Mouse (Mus musculus): ENCODE measurements around the gene Safb2. TPM values are rescaled to one million over a fixed set of nuclear protein-coding genes. Genes with fewer than 3 reads are reported as not detected.

Gene Safb2
- polyA plus RNA-seq, 1 experiment from 2014 or later: 28.8 TPM

DNA sequence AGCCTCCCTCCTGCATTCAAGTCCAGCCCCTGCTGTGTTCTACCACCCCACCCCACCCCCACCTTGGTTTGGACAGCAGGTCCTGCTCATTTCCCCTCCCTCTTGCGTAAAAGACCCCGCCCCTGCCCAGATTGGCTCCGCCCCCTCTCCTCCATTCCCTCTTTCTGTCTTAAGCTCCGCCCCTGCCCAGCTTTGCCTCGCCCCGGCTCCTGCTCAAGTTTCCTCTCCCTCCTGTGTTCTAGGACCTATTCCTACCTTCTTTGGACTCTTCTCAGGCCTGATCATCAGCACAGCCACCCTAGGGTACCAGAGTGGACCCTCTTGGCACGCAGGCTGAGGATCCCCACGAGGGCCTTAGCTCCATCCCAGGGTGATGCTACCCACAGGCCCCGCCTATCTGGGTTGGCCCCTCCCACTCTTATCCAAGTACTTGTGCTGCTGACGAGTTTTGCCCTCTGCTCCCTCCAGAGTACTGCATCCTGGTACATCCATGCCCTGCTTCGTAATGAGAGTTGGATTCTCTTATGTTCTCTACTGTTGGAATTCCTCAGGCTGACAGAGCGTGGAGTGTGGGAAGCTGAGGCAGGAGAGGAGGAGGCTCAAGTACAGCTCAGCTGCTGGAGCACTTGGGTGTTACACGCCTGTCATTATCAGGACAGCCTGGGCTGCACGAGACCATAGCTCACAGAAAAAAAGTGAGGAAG, 27.6 kb upstream of the Safb2 start:
- Histone ChIP-seq H3K4me3 (ENCODE audit: low read depth, low read length) (no peak overlapping the region), H3K4me1 (replicated peaks; ENCODE audit: control insufficient read depth, insufficient read depth) (peaks cover 4% of the 10 kb centered on the region; the same call in 1 of the 2 replicates), H3K27ac (replicated peaks) (no peak overlapping the region), H3K9me3 (ENCODE audit: control insufficient read depth, low read length) (no peaks in the 10 kb centered on the region), H3K4me2 (replicated peaks; ENCODE audit: low read depth) (no peak overlapping the region), H3K9ac (ENCODE audit: low read length) (no peak overlapping the region), H3K27me3 (ENCODE audit: control insufficient read depth, insufficient read depth, low read length) (no peaks in the 10 kb centered on the region), H3K36me3 (ENCODE audit: control insufficient read depth, insufficient read depth, low read length) (peaks cover 9% of the 10 kb centered on the region; the same call in 1 of the 2 replicates)
- TF ChIP-seq CTCF (IDR thresholded peaks at IDR 0.05; ENCODE audit: low read depth): no peak
- no peak for TF ChIP-seq EP300 (optimal IDR thresholded peaks at IDR 0.05)
- peak; percentile 19; the same call in 1 of the 2 replicates for ATAC-seq (ENCODE audit: low FRiP score, low TSS enrichment)
- 23% methylated on average over 12 of the region's 14 CpGs for WGBS
- DNase-seq (ENCODE audit: low spot score): peak; percentile 82

DNA sequence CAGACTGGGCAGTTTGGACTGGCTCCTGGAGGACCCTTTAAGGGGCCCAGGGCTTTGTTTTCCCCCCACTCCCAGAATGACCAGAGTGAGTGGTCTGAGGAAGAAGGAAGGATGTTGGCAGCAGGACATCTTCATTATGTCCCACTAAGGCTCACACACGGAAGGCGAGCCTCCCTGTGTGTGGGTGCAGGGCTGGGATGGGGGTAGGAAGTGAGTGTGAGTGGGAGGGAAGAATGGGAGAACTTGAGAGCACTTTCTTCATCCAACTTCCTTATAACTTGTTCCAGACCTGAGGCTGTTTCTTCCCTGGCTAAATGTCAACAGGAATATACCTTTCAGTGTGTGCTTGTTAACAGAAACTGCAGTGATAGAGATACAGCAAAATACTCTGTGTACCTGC, 26.9 kb upstream of the Safb2 start:
- Histone ChIP-seq H3K27me3 (ENCODE audit: control insufficient read depth, insufficient read depth, low read length) (no peaks in the 10 kb centered on the region), H3K9ac (ENCODE audit: low read length) (no peak overlapping the region), H3K4me2 (replicated peaks; ENCODE audit: low read depth) (no peak overlapping the region), H3K9me3 (ENCODE audit: control insufficient read depth, low read length) (no peaks in the 10 kb centered on the region), H3K4me1 (replicated peaks; ENCODE audit: control insufficient read depth, insufficient read depth) (peaks cover 4% of the 10 kb centered on the region; the same call in 1 of the 2 replicates), H3K36me3 (ENCODE audit: control insufficient read depth, insufficient read depth, low read length) (peaks cover 9% of the 10 kb centered on the region; the same call in 1 of the 2 replicates), H3K27ac (replicated peaks) (no peak overlapping the region), H3K4me3 (ENCODE audit: low read depth, low read length) (no peak overlapping the region)
- DNase-seq (ENCODE audit: low spot score) (no peak), ATAC-seq (ENCODE audit: low FRiP score, low TSS enrichment) (no peak)
- TF ChIP-seq EP300 (optimal IDR thresholded peaks at IDR 0.05): no peak
- TF ChIP-seq CTCF (IDR thresholded peaks at IDR 0.05; ENCODE audit: low read depth): no peak
- 71% methylated on average over 2 of the region's 2 CpGs for WGBS

DNA sequence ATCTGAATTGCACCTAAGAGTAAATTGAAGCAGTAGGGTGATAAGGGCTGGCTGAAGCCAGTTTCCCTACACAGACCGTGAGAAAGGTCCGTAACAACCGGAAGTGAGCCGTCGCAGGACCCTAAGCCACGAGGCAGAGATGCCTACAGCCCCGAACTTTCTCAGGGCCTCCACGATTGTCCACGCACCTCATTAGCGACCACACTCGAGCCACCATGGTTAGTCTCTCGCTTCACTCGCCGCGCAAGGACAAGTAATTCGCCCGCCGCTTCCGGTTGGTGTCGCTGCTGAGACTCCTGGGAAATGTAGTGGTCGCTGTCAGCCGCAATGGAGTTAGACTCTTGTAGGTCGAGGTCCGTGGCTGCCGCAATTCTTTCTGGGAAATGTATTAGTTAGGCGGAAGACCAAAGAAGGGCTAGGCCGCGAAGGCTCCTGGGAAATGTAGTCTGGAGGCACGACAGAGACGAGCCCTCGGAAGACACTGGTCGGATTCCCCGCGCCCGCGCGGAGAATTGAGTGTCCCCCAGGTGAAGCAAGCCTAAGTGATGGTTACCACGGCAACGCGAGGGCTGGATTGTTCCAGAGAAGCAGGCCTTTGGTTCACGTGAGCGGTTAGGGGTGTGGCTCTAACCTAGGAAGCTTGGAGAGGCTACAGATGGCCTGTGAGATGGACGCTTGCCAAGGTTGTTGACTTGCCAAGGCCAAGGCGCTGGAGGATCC, 25.2 kb upstream of the Safb2 start, which contains the start of gene 2410015M20Rik:
TSS of gene 2410015M20Rik (minus strand) at position 320 of the 720 bp plus-strand sequence.
- under 1% methylated on average over 44 of the region's 44 CpGs for WGBS
- H3K9me3 ChIP-seq (ENCODE audit: control insufficient read depth, low read length): no peaks in the 10 kb centered on the region
- H3K4me2 ChIP-seq (replicated peaks; ENCODE audit: low read depth): peak within 1 kb of the TSS; percentile 76
- peaks cover 15% of the 10 kb centered on the region for H3K36me3 ChIP-seq (ENCODE audit: control insufficient read depth, insufficient read depth, low read length)
- no peak for TF ChIP-seq EP300 (optimal IDR thresholded peaks at IDR 0.05)
- TF ChIP-seq CTCF (IDR thresholded peaks at IDR 0.05; ENCODE audit: low read depth): peak; percentile 81
- peaks cover 4% of the 10 kb centered on the region; the same call in 1 of the 2 replicates for H3K4me1 ChIP-seq (replicated peaks; ENCODE audit: control insufficient read depth, insufficient read depth)
- peak within 1 kb of the TSS; percentile 65 for H3K4me3 ChIP-seq (ENCODE audit: low read depth, low read length)
- H3K27ac ChIP-seq (replicated peaks): peak within 1 kb of the TSS; percentile 87
- peak; percentile 94 for DNase-seq (ENCODE audit: low spot score)
- no peaks in the 10 kb centered on the region for H3K27me3 ChIP-seq (ENCODE audit: control insufficient read depth, insufficient read depth, low read length)
- peak within 1 kb of the TSS; percentile 80 for H3K9ac ChIP-seq (ENCODE audit: low read length)
- peak; percentile 86 for ATAC-seq (ENCODE audit: low FRiP score, low TSS enrichment)

DNA sequence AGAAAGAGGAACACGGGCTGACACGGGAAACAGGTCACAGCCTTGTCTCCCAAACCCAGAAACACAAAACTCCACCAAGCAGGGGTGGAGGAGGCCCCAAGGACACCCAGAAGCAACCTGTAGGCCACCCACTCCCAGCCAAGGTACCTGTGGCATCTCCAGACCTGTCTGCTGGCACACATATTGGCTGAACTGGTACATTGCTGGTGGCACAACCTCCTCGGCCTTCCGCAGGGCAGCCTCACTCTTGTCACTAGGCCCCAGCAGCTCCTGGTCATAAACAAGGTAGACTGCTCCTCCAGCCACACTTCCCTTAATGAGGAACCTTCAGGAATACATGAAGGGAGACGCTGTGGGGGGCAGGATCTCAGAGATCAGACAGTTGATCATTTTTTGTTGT, 24.3 kb upstream of the Safb2 start:
- TF ChIP-seq EP300 (optimal IDR thresholded peaks at IDR 0.05) (no peak), CTCF (IDR thresholded peaks at IDR 0.05; ENCODE audit: low read depth) (no peak)
- no peaks in the 10 kb centered on the region for H3K27me3 ChIP-seq (ENCODE audit: control insufficient read depth, insufficient read depth, low read length)
- peak overlapping the region; percentile 76 for H3K4me2 ChIP-seq (replicated peaks; ENCODE audit: low read depth)
- no peaks in the 10 kb centered on the region for H3K9me3 ChIP-seq (ENCODE audit: control insufficient read depth, low read length)
- H3K4me1 ChIP-seq (replicated peaks; ENCODE audit: control insufficient read depth, insufficient read depth): peaks cover 4% of the 10 kb centered on the region; the same call in 1 of the 2 replicates
- peak overlapping the region; percentile 80 for H3K9ac ChIP-seq (ENCODE audit: low read length)
- peaks cover 21% of the 10 kb centered on the region for H3K36me3 ChIP-seq (ENCODE audit: control insufficient read depth, insufficient read depth, low read length)
- DNase-seq (ENCODE audit: low spot score) (no peak), ATAC-seq (ENCODE audit: low FRiP score, low TSS enrichment) (no peak)
- peak overlapping the region; percentile 65 for H3K4me3 ChIP-seq (ENCODE audit: low read depth, low read length)
- 42% methylated on average over 5 of the region's 5 CpGs for WGBS
- H3K27ac ChIP-seq (replicated peaks): peak overlapping the region; percentile 87

DNA sequence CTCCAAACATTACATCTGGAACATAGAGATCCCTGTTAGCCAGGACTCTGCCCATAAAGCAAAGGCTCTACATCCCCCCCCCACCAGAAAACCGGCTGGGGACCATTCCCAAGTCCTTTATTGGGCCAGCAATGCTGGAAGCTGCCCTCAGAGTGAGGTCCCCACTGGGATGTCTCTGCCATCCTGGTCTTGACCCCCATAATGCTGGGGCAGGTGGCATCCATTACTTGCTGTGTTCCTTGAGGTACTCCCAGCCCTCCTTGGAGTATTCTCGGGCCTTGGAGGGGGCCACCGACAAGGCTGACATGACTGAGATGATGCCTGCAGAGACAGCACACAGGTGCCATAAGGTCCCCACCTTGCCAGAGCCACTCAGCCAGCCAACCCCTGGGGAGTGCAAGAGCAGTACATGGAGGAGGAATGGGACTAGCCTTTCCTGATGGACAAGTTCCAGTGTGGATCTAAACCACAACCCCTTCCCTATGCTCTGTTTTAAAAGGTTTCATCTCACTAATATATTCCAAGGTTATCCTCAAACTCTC, 23.2 kb upstream of the Safb2 start:
- Histone ChIP-seq H3K9ac (ENCODE audit: low read length) (no peak overlapping the region), H3K4me3 (ENCODE audit: low read depth, low read length) (no peak overlapping the region), H3K4me2 (replicated peaks; ENCODE audit: low read depth) (no peak overlapping the region), H3K36me3 (ENCODE audit: control insufficient read depth, insufficient read depth, low read length) (peaks cover 32% of the 10 kb centered on the region), H3K4me1 (replicated peaks; ENCODE audit: control insufficient read depth, insufficient read depth) (peaks cover 4% of the 10 kb centered on the region; the same call in 1 of the 2 replicates), H3K27ac (replicated peaks) (no peak overlapping the region), H3K27me3 (ENCODE audit: control insufficient read depth, insufficient read depth, low read length) (no peaks in the 10 kb centered on the region), H3K9me3 (ENCODE audit: control insufficient read depth, low read length) (no peaks in the 10 kb centered on the region)
- TF ChIP-seq CTCF (IDR thresholded peaks at IDR 0.05; ENCODE audit: low read depth) (no peak), EP300 (optimal IDR thresholded peaks at IDR 0.05) (no peak)
- no peak for ATAC-seq (ENCODE audit: low FRiP score, low TSS enrichment)
- WGBS: 76% methylated on average over 3 of the region's 3 CpGs
- no peak for DNase-seq (ENCODE audit: low spot score)

Measured in stomach, postnatal 0 days (tissue).